ENCODE assay signal across 12 mouse cellular contexts in the genomic region with DNA sequence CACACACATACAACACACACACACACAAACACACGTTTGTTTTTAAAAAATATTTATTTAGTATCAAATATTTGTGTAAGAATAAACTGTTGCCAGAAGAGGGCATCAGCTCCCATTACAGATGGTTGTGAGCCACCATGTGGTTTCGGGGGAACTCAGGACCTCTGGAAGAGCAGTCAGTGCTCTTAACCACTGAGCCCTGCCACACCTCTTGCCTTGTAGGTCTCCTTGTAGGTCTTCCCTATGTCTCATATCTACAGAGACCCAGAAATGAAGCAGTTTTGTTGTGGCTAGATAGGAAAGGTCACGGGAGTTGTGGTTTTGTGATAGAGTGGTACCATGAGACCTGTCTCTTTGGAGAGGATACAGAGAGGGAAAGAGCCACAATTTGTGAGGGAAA. TPM values are rescaled to one million over a fixed set of nuclear protein-coding genes. Genes with fewer than 3 reads are reported as not detected.
DNase-seq lines count a peak whose midpoint lies in the region; ATAC-seq lines count a peak whose summit lies in the region.
"Had no signal": no experiment of that assay in that cellular context is flagged by ENCODE, and none has a peak within 500 bp of the region (broad histone marks: within the 10 kb centered on the region; RNA-seq: fewer than 3 reads in every experiment).

No protein-coding gene starts in this region.

- no peak overlapping the region for H3K9ac ChIP-seq in kidney, embryonic 15.5 days
- H3K9ac ChIP-seq in liver, embryonic 15.5 days: no peak overlapping the region

- H3K9me3 ChIP-seq in kidney, embryonic 15.5 days (replicated peaks): no peaks in the 10 kb centered on the region
- no peaks in the 10 kb centered on the region for H3K9me3 ChIP-seq in liver, embryonic 15.5 days (replicated peaks)

- peaks cover 31% of the 10 kb centered on the region for H3K4me1 ChIP-seq in kidney, embryonic 15.5 days
- peaks cover 37% of the 10 kb centered on the region for H3K4me1 ChIP-seq in liver, embryonic 15.5 days (replicated peaks)

- WGBS in kidney, embryonic 15.5 days: 56% methylated on average over 3 of the region's 3 CpGs
- WGBS in liver, embryonic 15.5 days (ENCODE audit: insufficient replicate concordance): 12% methylated on average over 3 of the region's 3 CpGs

- no peak for ATAC-seq in kidney, embryonic 15.5 days (replicated peaks; ENCODE audit: low FRiP score)
- ATAC-seq in liver, embryonic 15.5 days (ENCODE audit: insufficient read depth): peak; percentile 73

- 0 out of 2 replicates have a peak, but pooled peaks cover 13% of the 10 kb centered on the region for H3K27me3 ChIP-seq in kidney, embryonic 15.5 days
- peaks cover 68% of the 10 kb centered on the region for H3K27me3 ChIP-seq in liver, embryonic 15.5 days

- no peak overlapping the region for H3K4me3 ChIP-seq in kidney, embryonic 15.5 days (replicated peaks)
- no peak overlapping the region for H3K4me3 ChIP-seq in liver, embryonic 15.5 days (replicated peaks)

- H3K4me2 ChIP-seq in kidney, embryonic 15.5 days: no peak overlapping the region
- no peak overlapping the region for H3K4me2 ChIP-seq in liver, embryonic 15.5 days

- no peaks in the 10 kb centered on the region for H3K36me3 ChIP-seq in kidney, embryonic 15.5 days
- H3K36me3 ChIP-seq in liver, embryonic 15.5 days (replicated peaks): no peaks in the 10 kb centered on the region

- H3K27ac ChIP-seq in kidney, embryonic 15.5 days: peak overlapping the region; percentile 18; the same call in 1 of the 2 replicates
- no peak overlapping the region for H3K27ac ChIP-seq in liver, embryonic 15.5 days (replicated peaks)

- no peak for DNase-seq in kidney, postnatal 10 days
- DNase-seq in A20 (ENCODE audit: low read depth, low spot score): peak; percentile 57
- DNase-seq in c-Kit-positive CD71-positive TER-119-positive erythroid progenitor cells, embryonic 14.5 days (ENCODE audit: low spot score): peak; percentile 42
- no peak for DNase-seq in urinary bladder, postnatal 4 days (ENCODE audit: low spot score in 2 of 2)
- DNase-seq in MN1 (ENCODE audit: low spot score): no peak
- no peak for DNase-seq in ovary, postnatal 14 days (ENCODE audit: low spot score)
- DNase-seq: cerebellum, postnatal 14 days; gastrocnemius, postnatal 36 days; heart, postnatal 14 days; kidney, adult 9 months had no signal

RNA-seq across cellular contexts. Expression of a gene that starts 6.3 kb away (rescaled TPM):
- polyA plus RNA-seq in kidney, embryonic 15.5 days (2015; fragmentation: Nextera tagmentation; extraction: Ambion mirVana): 16.6 and 17.1 TPM in 2 replicates
- polyA plus RNA-seq in liver, embryonic 15.5 days (2015; fragmentation: Nextera tagmentation; extraction: Ambion mirVana): 0.97 and 1.3 TPM in 2 replicates

RNA-seq across cellular contexts. Expression of a gene that starts 7.9 kb away (rescaled TPM):
- 2.9 and 3.5 TPM in 2 replicates for polyA plus RNA-seq in kidney, embryonic 15.5 days (2015; fragmentation: Nextera tagmentation; extraction: Ambion mirVana)
- 0.13 and 0.26 TPM in 2 replicates for polyA plus RNA-seq in liver, embryonic 15.5 days (2015; fragmentation: Nextera tagmentation; extraction: Ambion mirVana)

RNA-seq across cellular contexts. Expression of a gene that starts 10.1 kb away (rescaled TPM):
- polyA plus RNA-seq in kidney, embryonic 15.5 days (2015; fragmentation: Nextera tagmentation; extraction: Ambion mirVana): 152 and 160 TPM in 2 replicates
- 74.8 and 77.7 TPM in 2 replicates for polyA plus RNA-seq in liver, embryonic 15.5 days (2015; fragmentation: Nextera tagmentation; extraction: Ambion mirVana)

RNA-seq across cellular contexts. Expression of a gene that starts 10.3 kb away (rescaled TPM):
- 23.0 and 23.9 TPM in 2 replicates for polyA plus RNA-seq in kidney, embryonic 15.5 days (2015; fragmentation: Nextera tagmentation; extraction: Ambion mirVana)
- 7.0 and 8.3 TPM in 2 replicates for polyA plus RNA-seq in liver, embryonic 15.5 days (2015; fragmentation: Nextera tagmentation; extraction: Ambion mirVana)

RNA-seq across cellular contexts. Expression of a gene that starts 35.3 kb away (rescaled TPM):
- polyA plus RNA-seq in kidney, embryonic 15.5 days (2015; fragmentation: Nextera tagmentation; extraction: Ambion mirVana): 54.8 and 62.8 TPM in 2 replicates
- 3.4 and 5.8 TPM in 2 replicates for polyA plus RNA-seq in liver, embryonic 15.5 days (2015; fragmentation: Nextera tagmentation; extraction: Ambion mirVana)

Comparison
In these comparisons a context has a peak if more than half of its experiments do, and no peak if none do; other contexts are left out.
1. DNase-seq: peak in A20 (single experiment) and c-Kit-positive CD71-positive TER-119-positive erythroid progenitor cells, embryonic 14.5 days (single experiment); none in kidney, postnatal 10 days (single experiment), urinary bladder, postnatal 4 days (0 of 2), MN1 (single experiment) and ovary, postnatal 14 days (single experiment).